Mouse (Mus musculus) small intestine, adult 2 months (tissue): Measurements from ENCODE around the gene Ugcg. TPM values are rescaled to one million over a fixed set of nuclear protein-coding genes. Genes with fewer than 3 reads are reported as not detected.

Experiments
- H3K27ac ChIP-seq: fragments of 200-500 bp; 2 replicates; pipeline ENCODE4 v1.5.1; 2012; ENCODE audit warnings: low read depth, low read length, control low read depth, inconsistent platforms; ENCODE audit not compliant: insufficient read depth
- H3K27me3 ChIP-seq: fragments of 200-500 bp; 2 replicates; pipeline ENCODE4 v1.6.1; 2012; ENCODE audit warnings: mild to moderate bottlenecking, moderate library complexity, low read length, inconsistent platforms; ENCODE audit not compliant: control insufficient read depth, insufficient read depth
- H3K36me3 ChIP-seq: fragments of 200-500 bp; 2 replicates; pipeline ENCODE4 v1.6.1; 2012; ENCODE audit warnings: mild to moderate bottlenecking, low read length, control low read depth, inconsistent platforms; ENCODE audit not compliant: control insufficient read depth, insufficient read depth
- H3K4me1 ChIP-seq: fragments of 200-500 bp; 2 replicates; pipeline ENCODE4 v1.6.1; 2012; ENCODE audit warnings: low read length, inconsistent platforms, mixed read lengths; ENCODE audit not compliant: control insufficient read depth, insufficient read depth, insufficient read length
- H3K4me3 ChIP-seq: fragments of 200-500 bp; 2 replicates; pipeline ENCODE4 v1.5.1; 2012; ENCODE audit warnings: low read depth, mild to moderate bottlenecking, control low read depth, inconsistent platforms, low read length, moderate library complexity
- CTCF ChIP-seq: fragments of 200-500 bp; IDR thresholded peaks from 2 replicates; pipeline ENCODE4 v1.5.1; 2012; ENCODE audit warnings: low read depth, mild to moderate bottlenecking, control low read depth, inconsistent platforms, low read length, moderate library complexity, mixed read lengths; ENCODE audit not compliant: insufficient replicate concordance, insufficient read length; ENCODE audit errors: extremely low read depth
- POLR2A ChIP-seq: fragments of 200-500 bp; IDR thresholded peaks from 2 replicates; pipeline ENCODE4 v1.6.1; 2012; ENCODE audit warnings: low read depth, mild to moderate bottlenecking, control low read depth, inconsistent platforms, low read length, moderate library complexity
- WGBS: fragments of 180-500 bp; shearing (Covaris S2); methylation state at CpG from one replicate; pipeline ENCODE4 v1.1.7; 2018; 5-methylcytosine and 5-hydroxymethylcytosine counted together
- polyA plus RNA-seq: library from polyadenylated mRNA; depleted of rRNA; stranded (reverse); fragments of >200 nt; gene quantifications from 2 replicates; pipeline ENCODE4 v1.2.3, GENCODE M21; 2012

Gene Ugcg
- polyA plus RNA-seq, 1 experiment = 109 TPM

GRCm38 (mm10) chr4:59227047-59227446, 38.0 kb downstream of the Ugcg start:
- Histone ChIP-seq H3K36me3 (peaks cover 10% of the 10 kb centered on the region), H3K27me3 (no peaks in the 10 kb centered on the region), H3K4me1 (peaks cover 8% of the 10 kb centered on the region), H3K4me3 (no peak overlapping the region), H3K27ac (no peak overlapping the region)
- TF ChIP-seq POLR2A (no peak), CTCF (no peak)
- WGBS = 94% methylated on average over 9 of the region's 9 CpGs

- H3K36me3 ChIP-seq = peaks cover under 1% of the 10 kb centered on the region
- no peak for TF ChIP-seq POLR2A
- no peak for TF ChIP-seq CTCF
- H3K27me3 ChIP-seq = no peaks in the 10 kb centered on the region
- no peak overlapping the region for H3K27ac ChIP-seq
- H3K4me1 ChIP-seq = no peaks in the 10 kb centered on the region; the same call in 1 of the 2 replicates
- H3K4me3 ChIP-seq = no peak overlapping the region
These were observed 39.9 kb downstream of the Ugcg start for GRCm38 (mm10) chr4:59228951-59229350.

GRCm38 (mm10) chr4:59231266-59232055, 42.4 kb downstream of the Ugcg start:
- 79% methylated on average over 6 of the region's 6 CpGs for WGBS
- Histone ChIP-seq H3K4me3 (no peak overlapping the region), H3K4me1 (no peaks in the 10 kb centered on the region), H3K27me3 (no peaks in the 10 kb centered on the region), H3K27ac (no peak overlapping the region), H3K36me3 (no peaks in the 10 kb centered on the region)
- TF ChIP-seq POLR2A = no peak
- TF ChIP-seq CTCF = no peak

GRCm38 (mm10) chr4:59234014-59234413, 45.0 kb downstream of the Ugcg start:
- H3K36me3 ChIP-seq = no peaks in the 10 kb centered on the region
- peaks cover 6% of the 10 kb centered on the region; the same call in 1 of the 2 replicates for H3K4me1 ChIP-seq
- TF ChIP-seq CTCF (no peak), POLR2A (no peak)
- H3K27ac ChIP-seq = no peak overlapping the region
- WGBS = 80% methylated on average over 9 of the region's 10 CpGs
- H3K4me3 ChIP-seq = no peak overlapping the region
- no peaks in the 10 kb centered on the region for H3K27me3 ChIP-seq

- no peak overlapping the region for H3K27ac ChIP-seq
- H3K27me3 ChIP-seq = no peaks in the 10 kb centered on the region
- 88% methylated on average over 23 of the region's 23 CpGs for WGBS
- TF ChIP-seq CTCF (no peak), POLR2A (no peak)
- H3K4me3 ChIP-seq = no peak overlapping the region
- H3K36me3 ChIP-seq = no peaks in the 10 kb centered on the region
- peaks cover 9% of the 10 kb centered on the region; the same call in 1 of the 2 replicates for H3K4me1 ChIP-seq
These were observed 45.6 kb downstream of the Ugcg start for GRCm38 (mm10) chr4:59234451-59235216.

- Histone ChIP-seq H3K4me3 (no peak overlapping the region), H3K4me1 (peaks cover 20% of the 10 kb centered on the region; the same call in 1 of the 2 replicates), H3K36me3 (no peaks in the 10 kb centered on the region), H3K27me3 (no peaks in the 10 kb centered on the region), H3K27ac (no peak overlapping the region)
- 93% methylated on average over 3 of the region's 3 CpGs for WGBS
- no peak for TF ChIP-seq POLR2A
- TF ChIP-seq CTCF = no peak
These were observed 47.3 kb downstream of the Ugcg start for GRCm38 (mm10) chr4:59236362-59236761.
